Mouse (Mus musculus): ENCODE data around the gene Ptrhd1.
"Not testable (repeated sequence)": the region's sequence is repeated elsewhere in the genome, so short reads cannot be mapped to it uniquely, and the experiment has no call there.

Gene Ptrhd1

GRCm38 (mm10) chr12:4233572-4234508 is at the start of gene Ptrhd1, which contains the start of gene Cenpo:
TSS of gene Ptrhd1 (plus strand) at chr12:4234027.
TSS of gene Cenpo (minus strand) at chr12:4234294.
- DNase-seq = peak; percentile 95

GRCm38 (mm10) chr12:4184648-4185047 is 49.2 kb upstream of the Ptrhd1 start:
- no peak for DNase-seq

- DNase-seq = peak; percentile 58
Observed at GRCm38 (mm10) chr12:4188171-4189059, 45.4 kb upstream of the Ptrhd1 start.

- no peak for DNase-seq
Observed at GRCm38 (mm10) chr12:4189060-4189447, 44.8 kb upstream of the Ptrhd1 start.

- no peak for DNase-seq
Observed at GRCm38 (mm10) chr12:4192514-4192913, 41.3 kb upstream of the Ptrhd1 start.

GRCm38 (mm10) chr12:4193025-4193740 is 40.6 kb upstream of the Ptrhd1 start:
- DNase-seq = peak; percentile 48

- DNase-seq = no peak
Observed at GRCm38 (mm10) chr12:4194643-4195042, 39.2 kb upstream of the Ptrhd1 start.

GRCm38 (mm10) chr12:4198702-4199101 is 35.1 kb upstream of the Ptrhd1 start:
- DNase-seq = no peak

GRCm38 (mm10) chr12:4199271-4199670 is 34.6 kb upstream of the Ptrhd1 start:
- no peak for DNase-seq

GRCm38 (mm10) chr12:4201454-4202200 is 32.2 kb upstream of the Ptrhd1 start:
- DNase-seq = no peak

GRCm38 (mm10) chr12:4202206-4202605 is 31.6 kb upstream of the Ptrhd1 start:
- no peak for DNase-seq

- DNase-seq = no peak
Observed at GRCm38 (mm10) chr12:4206106-4206505, 27.7 kb upstream of the Ptrhd1 start.

- DNase-seq = peak; percentile 73
Observed at GRCm38 (mm10) chr12:4208405-4209133, 25.3 kb upstream of the Ptrhd1 start.

- no peak for DNase-seq
Observed at GRCm38 (mm10) chr12:4209196-4209595, 24.6 kb upstream of the Ptrhd1 start.

GRCm38 (mm10) chr12:4211174-4211573 is 22.7 kb upstream of the Ptrhd1 start:
- DNase-seq = no peak

- no peak for DNase-seq
Observed at GRCm38 (mm10) chr12:4212908-4213307, 20.9 kb upstream of the Ptrhd1 start.

- DNase-seq = no peak
Observed at GRCm38 (mm10) chr12:4230156-4230555, 3.7 kb upstream of the Ptrhd1 start.

GRCm38 (mm10) chr12:4232777-4233176 is 1.1 kb upstream of the Ptrhd1 start:
- no peak for DNase-seq

GRCm38 (mm10) chr12:4237481-4237880 is 3.7 kb downstream of the Ptrhd1 start:
- no peak for DNase-seq

- not testable (repeated sequence) for DNase-seq
Observed at GRCm38 (mm10) chr12:4240281-4240680, 6.5 kb downstream of the Ptrhd1 start.

GRCm38 (mm10) chr12:4243805-4244204 is 10.0 kb downstream of the Ptrhd1 start:
- no peak for DNase-seq
